Mouse (Mus musculus) olfactory bulb, adult 2 months (tissue): ENCODE results near the gene Rex1bd.

Experiments used
- CTCF ChIP-seq: fragments of 200-500 bp; IDR thresholded peaks from 2 replicates; pipeline ENCODE4 v1.5.1; 2012; ENCODE audit warnings: low read depth, mild to moderate bottlenecking, low read length, moderate library complexity; ENCODE audit not compliant: insufficient read depth
- POLR2A ChIP-seq: fragments of 200-500 bp; IDR thresholded peaks from 2 replicates; pipeline ENCODE4 v1.6.1; 2012; ENCODE audit warnings: mild to moderate bottlenecking, low read depth, low read length, moderate library complexity; ENCODE audit not compliant: insufficient read depth

- TF ChIP-seq CTCF: no peak
- TF ChIP-seq POLR2A: no peak
Measured at GRCm38 (mm10) chr8:70466771-70467170, 39.8 kb downstream of the Rex1bd start.
